Mouse (Mus musculus): ENCODE measurements around the gene Vmn1r131. TPM values are rescaled to one million over a fixed set of nuclear protein-coding genes. Genes with fewer than 3 reads are reported as not detected.
"Not testable (repeated sequence)": the region's sequence is repeated elsewhere in the genome, so short reads cannot be mapped to it uniquely, and the experiment has no call there.

The Vmn1r131 gene
- not detected in 2 replicates for polyA plus RNA-seq (2015; fragmentation: Nextera tagmentation; extraction: Ambion mirVana)

DNA sequence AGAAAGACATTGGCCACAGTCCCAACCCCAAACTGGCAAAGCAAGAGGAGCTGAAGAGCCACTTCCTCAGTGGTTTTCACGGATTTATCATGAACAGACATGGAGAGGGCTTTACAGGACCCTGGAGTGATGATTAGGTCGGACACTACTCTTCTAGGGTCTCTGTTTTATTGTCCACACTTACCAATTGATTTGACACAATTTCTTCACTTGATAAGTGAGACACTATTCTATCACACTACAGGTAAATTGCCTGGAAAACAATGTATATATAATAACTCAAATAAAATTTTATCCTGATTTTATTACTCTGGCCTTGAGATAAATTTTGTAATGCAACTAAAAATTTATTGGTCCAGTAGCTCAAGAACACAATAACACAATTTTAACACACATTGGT, at the start of gene Vmn1r131:
Gene Vmn1r131 (minus strand): TSS at position 101 of the 400 bp plus-strand sequence.
- H3K27ac ChIP-seq (ENCODE audit: low read length); H3K4me1 ChIP-seq (ENCODE audit: control insufficient read depth, low read depth, low read length); H3K4me2 ChIP-seq (ENCODE audit: low read depth, low read length); H3K36me3 ChIP-seq (ENCODE audit: control insufficient read depth, insufficient read depth); ATAC-seq (ENCODE audit: low read depth); H3K9ac ChIP-seq (ENCODE audit: low read depth, low read length); H3K27me3 ChIP-seq (ENCODE audit: control insufficient read depth, insufficient read depth, low read depth, low read length); H3K9me3 ChIP-seq (replicated peaks; ENCODE audit: control insufficient read depth, low read length); H3K4me3 ChIP-seq (ENCODE audit: low read depth, low read length): not testable (repeated sequence)
- no CpG with 5 or more reads among the region's 2 CpGs for WGBS (ENCODE audit: insufficient replicate concordance)

- no CpG with 5 or more reads among the region's 3 CpGs for WGBS (ENCODE audit: insufficient replicate concordance)
- not testable (repeated sequence) for H3K27ac ChIP-seq (ENCODE audit: low read length); H3K36me3 ChIP-seq (ENCODE audit: control insufficient read depth, insufficient read depth); H3K9ac ChIP-seq (ENCODE audit: low read depth, low read length); H3K4me3 ChIP-seq (ENCODE audit: low read depth, low read length); H3K27me3 ChIP-seq (ENCODE audit: control insufficient read depth, insufficient read depth, low read depth, low read length); H3K9me3 ChIP-seq (replicated peaks; ENCODE audit: control insufficient read depth, low read length); ATAC-seq (ENCODE audit: low read depth); H3K4me1 ChIP-seq (ENCODE audit: control insufficient read depth, low read depth, low read length); H3K4me2 ChIP-seq (ENCODE audit: low read depth, low read length)
Measured at GRCm38 (mm10) chr7:21511480-21511879, 34.4 kb downstream of the Vmn1r131 start, which contains the start of gene Vmn1r130. Gene Vmn1r130 (plus strand): TSS chr7:21511780.

Other genes starting within 250 kb of the Vmn1r131 start
- not detected in 2 replicates for gene Vmn1r126, start 244.6 kb downstream of the Vmn1r131 start, polyA plus RNA-seq (2015; fragmentation: Nextera tagmentation; extraction: Ambion mirVana)
- not detected in 2 replicates for gene Vmn1r127, start 226.2 kb downstream of the Vmn1r131 start, polyA plus RNA-seq (2015; fragmentation: Nextera tagmentation; extraction: Ambion mirVana)
- gene Vmn1r128, start 196.7 kb downstream of the Vmn1r131 start, polyA plus RNA-seq (2015; fragmentation: Nextera tagmentation; extraction: Ambion mirVana) = not detected in 2 replicates
- not detected in 2 replicates for gene Vmn1r129, start 184.8 kb downstream of the Vmn1r131 start, polyA plus RNA-seq (2015; fragmentation: Nextera tagmentation; extraction: Ambion mirVana)
- gene Gm6882, start 113.3 kb downstream of the Vmn1r131 start, polyA plus RNA-seq (2015; fragmentation: Nextera tagmentation; extraction: Ambion mirVana) = not detected in 2 replicates
- gene Vmn1r130, start 34.3 kb downstream of the Vmn1r131 start, polyA plus RNA-seq (2015; fragmentation: Nextera tagmentation; extraction: Ambion mirVana) = not detected in 2 replicates
- not detected in 2 replicates for gene Vmn1r132, start 68.0 kb upstream of the Vmn1r131 start, polyA plus RNA-seq (2015; fragmentation: Nextera tagmentation; extraction: Ambion mirVana)
- not detected in 2 replicates for gene Gm4175, start 215.4 kb upstream of the Vmn1r131 start, polyA plus RNA-seq (2015; fragmentation: Nextera tagmentation; extraction: Ambion mirVana)